Mouse (Mus musculus): ENCODE results near the gene Shroom3.

DNA sequence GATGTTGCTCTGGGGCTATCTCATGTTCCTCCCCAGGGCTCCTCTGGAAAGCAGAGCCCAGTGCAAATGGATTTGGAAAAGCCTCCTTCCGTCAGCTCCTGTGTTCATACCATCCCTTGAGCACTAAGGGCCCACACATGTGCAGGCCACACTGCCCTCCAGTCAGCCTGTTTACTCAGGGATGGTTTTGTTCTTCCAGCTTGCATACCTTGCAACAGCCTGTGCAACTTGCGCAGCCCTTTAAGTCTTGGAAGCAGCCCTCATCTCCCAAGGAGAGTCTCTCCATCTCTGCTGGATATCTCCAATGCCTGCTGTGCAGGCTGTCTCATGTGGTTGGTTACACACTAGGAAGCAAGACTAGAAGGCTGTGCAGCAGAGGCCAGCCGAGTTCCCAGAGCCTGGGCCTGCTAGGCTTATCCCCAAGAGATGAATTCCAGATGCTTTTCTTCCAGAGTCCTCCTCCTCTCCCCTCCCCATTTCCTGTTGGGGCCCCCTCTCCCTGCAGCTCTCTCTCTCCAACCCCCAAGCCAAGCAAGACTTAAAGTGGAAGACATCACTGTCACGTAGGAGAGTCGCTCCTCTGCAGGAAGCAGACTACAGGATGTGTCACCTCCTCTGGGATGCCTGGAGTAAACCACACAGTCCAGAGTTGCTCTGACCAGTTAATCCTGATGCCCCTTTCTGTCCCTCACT, 314.3 kb downstream of the Shroom3 start:
- TF ChIP-seq CTCF (IDR thresholded peaks at IDR 0.05; ENCODE audit: control insufficient read depth, insufficient read depth, low read length): no peak
- TF ChIP-seq POLR2A (IDR thresholded peaks at IDR 0.05; ENCODE audit: borderline replicate concordance, control insufficient read depth, low read depth, low read length): no peak

All from bone marrow, adult 2 months (tissue).